Mouse (Mus musculus) lung, embryonic 14.5 days (tissue): ENCODE measurements around the gene Dnajc12. TPM values are rescaled to one million over a fixed set of nuclear protein-coding genes. Genes with fewer than 3 reads are reported as not detected.
A peak's percentile ranks its signal among the peaks of the same experiment; 100 is the strongest.

ENCODE experiments used
- ATAC-seq: fragments of 200-750 bp; cut with Nextera tagmentation; 2 replicates; pipeline ENCODE4 v1.8.0; 2017; ENCODE audit warnings: mild to moderate bottlenecking, moderate TSS enrichment, moderate library complexity; ENCODE audit not compliant: insufficient read depth
- DNase-seq: peaks from one replicate; pipeline ENCODE4 v3.0.0-alpha.2; 2015
- H3K27ac ChIP-seq: fragments of 300-500 bp; sonication (generic); 2 replicates; pipeline ENCODE4 v1.5.1; 2014; ENCODE audit warnings: low read depth, mild to moderate bottlenecking, moderate library complexity
- H3K27me3 ChIP-seq: fragments of 300-500 bp; sonication (generic); 2 replicates; pipeline ENCODE4 v1.6.1; 2014; ENCODE audit warnings: low read length, control low read depth; ENCODE audit not compliant: insufficient read depth
- H3K36me3 ChIP-seq: fragments of 300-500 bp; sonication (generic); 2 replicates; pipeline ENCODE4 v1.6.1; 2014; ENCODE audit warnings: control low read depth; ENCODE audit not compliant: insufficient read depth
- H3K4me1 ChIP-seq: fragments of 300-500 bp; sonication (generic); 2 replicates; pipeline ENCODE4 v1.6.1; 2014; ENCODE audit warnings: antibody characterized with exemption, control low read depth; ENCODE audit not compliant: insufficient read depth
- H3K4me2 ChIP-seq: fragments of 300-500 bp; sonication (generic); 2 replicates; pipeline ENCODE4 v1.6.1; 2014; ENCODE audit warnings: mild to moderate bottlenecking
- H3K4me3 ChIP-seq: fragments of 300-500 bp; sonication (generic); 2 replicates; pipeline ENCODE4 v1.5.1; 2014; ENCODE audit warnings: low read depth, low read length
- H3K9ac ChIP-seq: fragments of 300-500 bp; sonication (generic); 2 replicates; pipeline ENCODE4 v1.6.1; 2014
- H3K9me3 ChIP-seq: fragments of 300-500 bp; sonication (generic); 2 replicates; pipeline ENCODE4 v1.6.1; 2016; ENCODE audit warnings: low read depth, low read length, control low read depth
- CTCF ChIP-seq: IDR thresholded peaks from 2 replicates; pipeline ENCODE4 v1.5.1; 2016; ENCODE audit warnings: antibody characterized with exemption, low read depth
- WGBS: fragments of 180-500 bp; shearing (Covaris S2); extraction: QIAGEN DNeasy Blood & Tissue Kit; methylation state at CpG from one replicate; pipeline ENCODE4 v1.1.7; 2014; 5-methylcytosine and 5-hydroxymethylcytosine counted together
- polyA plus RNA-seq: library from polyadenylated mRNA; unstranded; fragments of >200 nt; fragmentation: Nextera tagmentation; extraction: Ambion mirVana; gene quantifications from 2 replicates; pipeline ENCODE4 v1.2.1, GENCODE M21; 2014

The Dnajc12 gene
- polyA plus RNA-seq, 1 experiment from 2014 or later, result 10.6 TPM

- Histone ChIP-seq H3K27me3 (no peaks in the 10 kb centered on the region), H3K9me3 (no peaks in the 10 kb centered on the region), H3K27ac (peak overlapping the region; percentile 24; the same call in 1 of the 2 replicates), H3K36me3 (no peaks in the 10 kb centered on the region), H3K4me1 (no peaks in the 10 kb centered on the region), H3K4me2 (peak overlapping the region; percentile 29; the same call in 1 of the 2 replicates), H3K4me3 (peak overlapping the region; percentile 8; the same call in 1 of the 2 replicates), H3K9ac (no peak overlapping the region)
- WGBS, result 59% methylated on average over 17 of the region's 17 CpGs
- ATAC-seq, result no peak; the same call in 1 of the 2 replicates
- no peak for TF ChIP-seq CTCF
- peak; percentile 8 for DNase-seq
These were observed 75.3 kb downstream of the Dnajc12 start for GRCm38 (mm10) chr10:63457292-63458128.

Other genes with a start within 250 kb of the Dnajc12 start
- 0.09 and 0.41 TPM in 2 replicates for gene Mypn, start 178.5 kb upstream of the Dnajc12 start, polyA plus RNA-seq
- 40.5 and 44.6 TPM in 2 replicates for gene Herc4, start 138.6 kb upstream of the Dnajc12 start, polyA plus RNA-seq
- gene Sirt1, start 739 bp upstream of the Dnajc12 start, polyA plus RNA-seq, result 8.5 and 11.2 TPM in 2 replicates
- not detected in 2 replicates for gene Gm7075, start 39.3 kb downstream of the Dnajc12 start, polyA plus RNA-seq
- gene Ctnna3, start 47.7 kb downstream of the Dnajc12 start, polyA plus RNA-seq, result 0.39 TPM in 2 replicates